Mouse (Mus musculus): ENCODE results near the gene Rtkn. TPM values are rescaled to one million over a fixed set of nuclear protein-coding genes. Genes with fewer than 3 reads are reported as not detected.
A peak's percentile ranks its signal among the peaks of the same experiment; 100 is the strongest.

The Rtkn gene
- polyA plus RNA-seq, 1 experiment from 2014 or later: 18.8 TPM

- WGBS: under 1% methylated on average over 55 of the region's 58 CpGs
- peak within 1 kb of the TSS; percentile 83 for H3K4me3 ChIP-seq (replicated peaks)
- ATAC-seq: peak; percentile 88
- H3K27me3 ChIP-seq: peaks cover 33% of the 10 kb centered on the region
- H3K4me2 ChIP-seq (replicated peaks): peak within 1 kb of the TSS; percentile 79
- peak within 1 kb of the TSS; percentile 92 for H3K9ac ChIP-seq (replicated peaks)
- 0 out of 2 replicates have a peak, but pooled peaks cover 3% of the 10 kb centered on the region for H3K36me3 ChIP-seq
- peak within 1 kb of the TSS; percentile 89 for H3K27ac ChIP-seq
- H3K4me1 ChIP-seq (replicated peaks): peaks cover 62% of the 10 kb centered on the region
- H3K9me3 ChIP-seq: no peaks in the 10 kb centered on the region
Measured at GRCm38 (mm10) chr6:83165607-83166242, 30.5 kb downstream of the Rtkn start, which contains the start of gene Dctn1. Gene Dctn1, plus strand, starts transcription at chr6:83165920.

GRCm38 (mm10) chr6:83166243-83166630 lies 31.0 kb downstream of the Rtkn start:
- H3K27ac ChIP-seq: peak overlapping the region; percentile 89
- peaks cover 28% of the 10 kb centered on the region for H3K27me3 ChIP-seq
- 0 out of 2 replicates have a peak, but pooled peaks cover 3% of the 10 kb centered on the region for H3K36me3 ChIP-seq
- H3K4me3 ChIP-seq (replicated peaks): peak overlapping the region; percentile 83
- H3K9ac ChIP-seq (replicated peaks): peak overlapping the region; percentile 92
- no peaks in the 10 kb centered on the region for H3K9me3 ChIP-seq
- H3K4me2 ChIP-seq (replicated peaks): peak overlapping the region; percentile 79
- no peak for ATAC-seq
- 0% methylated on average over 12 of the region's 12 CpGs for WGBS
- peaks cover 67% of the 10 kb centered on the region for H3K4me1 ChIP-seq (replicated peaks)

GRCm38 (mm10) chr6:83169872-83170271 lies 34.6 kb downstream of the Rtkn start:
- 0 out of 2 replicates have a peak, but pooled peaks cover 3% of the 10 kb centered on the region for H3K36me3 ChIP-seq
- H3K4me2 ChIP-seq (replicated peaks): no peak overlapping the region
- no peaks in the 10 kb centered on the region for H3K9me3 ChIP-seq
- H3K4me1 ChIP-seq (replicated peaks): peaks cover 71% of the 10 kb centered on the region
- no peak overlapping the region for H3K27ac ChIP-seq
- H3K4me3 ChIP-seq (replicated peaks): no peak overlapping the region
- no peaks in the 10 kb centered on the region for H3K27me3 ChIP-seq
- H3K9ac ChIP-seq (replicated peaks): no peak overlapping the region
- no peak for ATAC-seq
- WGBS: 86% methylated on average over 5 of the region's 5 CpGs

- 79% methylated on average over 5 of the region's 5 CpGs for WGBS
- Histone ChIP-seq H3K4me3 (replicated peaks) (0 out of 2 replicates have a peak overlapping the region, but pooled peaks have one; percentile 0), H3K27me3 (no peaks in the 10 kb centered on the region), H3K27ac (0 out of 2 replicates have a peak overlapping the region, but pooled peaks have one; percentile 79), H3K36me3 (peaks cover 7% of the 10 kb centered on the region), H3K9me3 (no peaks in the 10 kb centered on the region), H3K4me1 (replicated peaks) (peaks cover 67% of the 10 kb centered on the region), H3K4me2 (replicated peaks) (peak overlapping the region; percentile 50), H3K9ac (replicated peaks) (peak overlapping the region; percentile 62; the same call in 1 of the 2 replicates)
- no peak for ATAC-seq
Measured at GRCm38 (mm10) chr6:83171063-83171462, 35.8 kb downstream of the Rtkn start.

- Histone ChIP-seq H3K27ac (peak overlapping the region; percentile 79), H3K4me2 (replicated peaks) (peak overlapping the region; percentile 50), H3K27me3 (no peaks in the 10 kb centered on the region), H3K36me3 (peaks cover 9% of the 10 kb centered on the region), H3K9me3 (no peaks in the 10 kb centered on the region), H3K4me1 (replicated peaks) (peaks cover 56% of the 10 kb centered on the region), H3K9ac (replicated peaks) (peak overlapping the region; percentile 62), H3K4me3 (replicated peaks) (peak overlapping the region; percentile 37)
- WGBS: 61% methylated on average over 9 of the region's 9 CpGs
- peak; percentile 76 for ATAC-seq
Measured at GRCm38 (mm10) chr6:83172240-83172920, 37.1 kb downstream of the Rtkn start.

GRCm38 (mm10) chr6:83175996-83176395 lies 40.7 kb downstream of the Rtkn start:
- 91% methylated on average over 8 of the region's 8 CpGs for WGBS
- no peaks in the 10 kb centered on the region for H3K9me3 ChIP-seq
- no peak overlapping the region for H3K4me2 ChIP-seq (replicated peaks)
- peaks cover 6% of the 10 kb centered on the region for H3K36me3 ChIP-seq
- ATAC-seq: no peak
- no peak overlapping the region for H3K9ac ChIP-seq (replicated peaks)
- H3K27me3 ChIP-seq: no peaks in the 10 kb centered on the region
- no peak overlapping the region for H3K4me3 ChIP-seq (replicated peaks)
- no peak overlapping the region for H3K27ac ChIP-seq
- peaks cover 45% of the 10 kb centered on the region for H3K4me1 ChIP-seq (replicated peaks)

GRCm38 (mm10) chr6:83179390-83180117 lies 44.3 kb downstream of the Rtkn start:
- peak; percentile 87 for ATAC-seq
- Histone ChIP-seq H3K9me3 (no peaks in the 10 kb centered on the region), H3K4me2 (replicated peaks) (peak overlapping the region; percentile 77), H3K4me1 (replicated peaks) (peaks cover 23% of the 10 kb centered on the region), H3K4me3 (replicated peaks) (peak overlapping the region; percentile 56), H3K27ac (peak overlapping the region; percentile 64), H3K36me3 (peaks cover 31% of the 10 kb centered on the region), H3K9ac (replicated peaks) (peak overlapping the region; percentile 86), H3K27me3 (no peaks in the 10 kb centered on the region)
- 7% methylated on average over 11 of the region's 12 CpGs for WGBS

GRCm38 (mm10) chr6:83180605-83181004 lies 45.3 kb downstream of the Rtkn start:
- Histone ChIP-seq H3K9ac (replicated peaks) (peak overlapping the region; percentile 86; the same call in 1 of the 2 replicates), H3K36me3 (peaks cover 36% of the 10 kb centered on the region), H3K27me3 (no peaks in the 10 kb centered on the region), H3K27ac (no peak overlapping the region), H3K4me2 (replicated peaks) (peak overlapping the region; percentile 77), H3K4me3 (replicated peaks) (peak overlapping the region; percentile 56), H3K4me1 (replicated peaks) (peaks cover 33% of the 10 kb centered on the region), H3K9me3 (no peaks in the 10 kb centered on the region)
- WGBS: 84% methylated on average over 6 of the region's 6 CpGs
- no peak for ATAC-seq

- H3K4me1 ChIP-seq (replicated peaks): peaks cover 54% of the 10 kb centered on the region
- H3K4me3 ChIP-seq (replicated peaks): no peak overlapping the region
- no peaks in the 10 kb centered on the region for H3K9me3 ChIP-seq
- peak overlapping the region; percentile 94 for H3K27ac ChIP-seq
- H3K36me3 ChIP-seq: peaks cover 46% of the 10 kb centered on the region
- ATAC-seq: no peak
- no peaks in the 10 kb centered on the region for H3K27me3 ChIP-seq
- H3K9ac ChIP-seq (replicated peaks): no peak overlapping the region; the same call in 1 of the 2 replicates
- 0 out of 2 replicates have a peak overlapping the region, but pooled peaks have one; percentile 76 for H3K4me2 ChIP-seq (replicated peaks)
- 94% methylated on average over 3 of the region's 3 CpGs for WGBS
Measured at GRCm38 (mm10) chr6:83184858-83185435, 49.7 kb downstream of the Rtkn start.

GRCm38 (mm10) chr6:83185895-83186861 lies 50.9 kb downstream of the Rtkn start:
- H3K36me3 ChIP-seq: peaks cover 58% of the 10 kb centered on the region
- no peaks in the 10 kb centered on the region for H3K9me3 ChIP-seq
- peaks cover 42% of the 10 kb centered on the region for H3K4me1 ChIP-seq (replicated peaks)
- 3% methylated on average over 25 of the region's 25 CpGs for WGBS
- peak overlapping the region; percentile 59 for H3K4me3 ChIP-seq (replicated peaks)
- H3K27me3 ChIP-seq: no peaks in the 10 kb centered on the region
- peak overlapping the region; percentile 80 for H3K9ac ChIP-seq (replicated peaks)
- peak; percentile 96 for ATAC-seq
- H3K27ac ChIP-seq: peak overlapping the region; percentile 94
- peak overlapping the region; percentile 76 for H3K4me2 ChIP-seq (replicated peaks)
